Mouse (Mus musculus): ENCODE results near the gene Csf3. TPM values are rescaled to one million over a fixed set of nuclear protein-coding genes. Genes with fewer than 3 reads are reported as not detected.

Gene Csf3
- polyA plus RNA-seq, 1 experiment from 2014 or later = not detected

DNA sequence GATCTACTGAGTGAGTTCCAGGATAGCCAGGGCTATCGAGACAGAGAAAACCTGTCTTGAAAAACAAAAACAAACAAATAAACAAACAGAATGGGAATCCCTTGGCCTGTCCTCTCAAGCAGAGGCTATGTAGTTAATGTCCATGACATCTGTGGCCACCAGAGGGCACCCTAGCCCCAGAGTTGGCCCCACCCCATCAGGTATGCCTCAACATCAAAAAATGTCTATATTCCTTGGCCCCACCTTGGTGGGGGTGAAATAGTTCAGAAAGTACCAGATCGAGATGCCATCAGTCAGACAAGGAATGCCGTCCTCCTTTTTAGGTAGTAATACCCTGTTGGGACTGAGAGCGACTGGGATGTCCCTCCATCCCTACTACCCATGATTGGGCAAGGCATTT lies 1.2 kb upstream of the Csf3 start:
- H3K9me3 ChIP-seq (ENCODE audit: control insufficient read depth, low read length) = no peaks in the 10 kb centered on the region
- peaks cover 22% of the 10 kb centered on the region for H3K36me3 ChIP-seq (ENCODE audit: control insufficient read depth, insufficient read depth, low read length)
- no peaks in the 10 kb centered on the region for H3K27me3 ChIP-seq (replicated peaks; ENCODE audit: control insufficient read depth, insufficient read depth, low read length)
- no peak overlapping the region for H3K4me3 ChIP-seq (ENCODE audit: low read depth, low read length)
- H3K9ac ChIP-seq (ENCODE audit: low read length) = no peak overlapping the region
- no peak overlapping the region for H3K4me2 ChIP-seq (ENCODE audit: low read length)
- no peak overlapping the region for H3K27ac ChIP-seq (ENCODE audit: low read depth)
- WGBS = 35% methylated on average over 4 of the region's 4 CpGs
- no peaks in the 10 kb centered on the region for H3K4me1 ChIP-seq (replicated peaks; ENCODE audit: control insufficient read depth, insufficient read depth, low read length)
- DNase-seq (ENCODE audit: low spot score) = peak; percentile 88
- ATAC-seq (replicated peaks; ENCODE audit: low FRiP score, low TSS enrichment, low read depth) = 0 out of 2 replicates have a peak, but pooled peaks have one; percentile 34

- peaks cover 29% of the 10 kb centered on the region for H3K36me3 ChIP-seq (ENCODE audit: control insufficient read depth, insufficient read depth, low read length)
- 69% methylated on average over 5 of the region's 5 CpGs for WGBS
- H3K27me3 ChIP-seq (replicated peaks; ENCODE audit: control insufficient read depth, insufficient read depth, low read length) = no peaks in the 10 kb centered on the region
- H3K4me2 ChIP-seq (ENCODE audit: low read length) = no peak overlapping the region
- DNase-seq (ENCODE audit: low spot score) = no peak
- no peak overlapping the region for H3K27ac ChIP-seq (ENCODE audit: low read depth)
- ATAC-seq (replicated peaks; ENCODE audit: low FRiP score, low TSS enrichment, low read depth) = no peak
- H3K4me3 ChIP-seq (ENCODE audit: low read depth, low read length) = no peak overlapping the region
- H3K9me3 ChIP-seq (ENCODE audit: control insufficient read depth, low read length) = no peaks in the 10 kb centered on the region
- H3K9ac ChIP-seq (ENCODE audit: low read length) = no peak overlapping the region
- no peaks in the 10 kb centered on the region for H3K4me1 ChIP-seq (replicated peaks; ENCODE audit: control insufficient read depth, insufficient read depth, low read length)
Observed at GRCm38 (mm10) chr11:98702323-98702722, 1.3 kb downstream of the Csf3 start.

- 88% methylated on average over 9 of the region's 10 CpGs for WGBS
- ATAC-seq (replicated peaks; ENCODE audit: low FRiP score, low TSS enrichment, low read depth) = no peak
Observed at GRCm38 (mm10) chr11:98705021-98705420, 4.0 kb downstream of the Csf3 start.

DNA sequence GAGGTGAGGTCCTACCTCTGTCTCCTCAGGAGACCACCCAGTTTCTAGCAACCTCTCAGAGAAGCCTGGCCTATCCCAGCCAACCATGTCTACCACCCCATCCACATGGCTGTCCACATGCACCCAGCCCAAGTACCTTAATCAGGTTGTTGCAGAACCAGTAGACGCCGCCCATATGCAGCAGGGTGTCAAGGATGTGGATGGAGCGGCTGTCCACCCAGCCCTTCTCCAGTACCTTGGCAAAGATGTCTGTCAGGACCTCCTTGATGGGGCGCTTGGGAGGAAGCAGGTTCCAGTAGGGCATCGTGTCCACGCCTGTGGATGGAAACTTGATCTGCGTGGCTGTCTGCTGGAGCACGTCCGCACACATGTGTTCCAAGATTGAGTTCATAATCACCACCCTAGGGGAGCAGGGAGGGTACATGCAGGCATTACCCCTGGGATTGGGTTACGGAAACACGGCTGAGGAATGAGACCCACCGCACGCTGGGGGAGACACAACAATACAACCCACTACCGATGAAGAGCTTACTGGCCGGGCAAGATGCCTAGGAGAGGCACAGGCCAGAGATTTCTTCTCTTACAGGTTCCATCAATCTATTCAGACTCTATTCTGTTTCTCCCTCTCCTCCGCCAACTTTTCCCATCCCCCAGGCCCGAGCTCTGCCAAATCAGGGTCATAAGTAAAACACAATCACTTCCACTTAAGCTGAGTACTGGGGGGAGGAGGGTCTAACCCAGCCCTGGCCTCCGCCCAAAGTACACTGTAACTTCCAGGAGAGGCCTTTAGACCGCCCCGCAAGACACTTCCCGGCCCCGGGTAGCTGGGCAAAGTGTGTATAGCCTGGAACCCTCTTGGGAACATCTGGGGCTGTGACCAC lies 6.6 kb downstream of the Csf3 start:
- no peak for ATAC-seq (replicated peaks; ENCODE audit: low FRiP score, low TSS enrichment, low read depth)
- H3K27ac ChIP-seq (ENCODE audit: low read depth) = no peak overlapping the region; the same call in 1 of the 2 replicates
- no peak overlapping the region for H3K4me3 ChIP-seq (ENCODE audit: low read depth, low read length)
- no peak overlapping the region for H3K9ac ChIP-seq (ENCODE audit: low read length)
- no peaks in the 10 kb centered on the region for H3K27me3 ChIP-seq (replicated peaks; ENCODE audit: control insufficient read depth, insufficient read depth, low read length)
- no peak overlapping the region for H3K4me2 ChIP-seq (ENCODE audit: low read length)
- H3K4me1 ChIP-seq (replicated peaks; ENCODE audit: control insufficient read depth, insufficient read depth, low read length) = no peaks in the 10 kb centered on the region
- H3K36me3 ChIP-seq (ENCODE audit: control insufficient read depth, insufficient read depth, low read length) = peaks cover 66% of the 10 kb centered on the region
- DNase-seq (ENCODE audit: low spot score) = no peak
- 88% methylated on average over 22 of the region's 22 CpGs for WGBS
- no peaks in the 10 kb centered on the region for H3K9me3 ChIP-seq (ENCODE audit: control insufficient read depth, low read length)

More at GRCm38 (mm10) chr11:98705021-98705420, 4.0 kb downstream of the Csf3 start:
- H3K27ac ChIP-seq (ENCODE audit: low read depth) = no peak overlapping the region
- DNase-seq (ENCODE audit: low spot score) = no peak
- H3K27me3 ChIP-seq (replicated peaks; ENCODE audit: control insufficient read depth, insufficient read depth, low read length) = no peaks in the 10 kb centered on the region
- no peak overlapping the region for H3K9ac ChIP-seq (ENCODE audit: low read length)
- no peak overlapping the region for H3K4me3 ChIP-seq (ENCODE audit: low read depth, low read length)
- no peaks in the 10 kb centered on the region for H3K4me1 ChIP-seq (replicated peaks; ENCODE audit: control insufficient read depth, insufficient read depth, low read length)
- no peak overlapping the region for H3K4me2 ChIP-seq (ENCODE audit: low read length)
- no peaks in the 10 kb centered on the region for H3K9me3 ChIP-seq (ENCODE audit: control insufficient read depth, low read length)
- H3K36me3 ChIP-seq (ENCODE audit: control insufficient read depth, insufficient read depth, low read length) = peaks cover 55% of the 10 kb centered on the region

- 85% methylated on average over 19 of the region's 19 CpGs for WGBS
- DNase-seq (ENCODE audit: low spot score) (no peak), ATAC-seq (replicated peaks; ENCODE audit: low FRiP score, low TSS enrichment, low read depth) (no peak)
- no peaks in the 10 kb centered on the region for H3K4me1 ChIP-seq (replicated peaks; ENCODE audit: control insufficient read depth, insufficient read depth, low read length)
- H3K9ac ChIP-seq (ENCODE audit: low read length) = no peak overlapping the region
- no peaks in the 10 kb centered on the region for H3K27me3 ChIP-seq (replicated peaks; ENCODE audit: control insufficient read depth, insufficient read depth, low read length)
- peaks cover 74% of the 10 kb centered on the region for H3K36me3 ChIP-seq (ENCODE audit: control insufficient read depth, insufficient read depth, low read length)
- no peak overlapping the region for H3K4me2 ChIP-seq (ENCODE audit: low read length)
- no peaks in the 10 kb centered on the region for H3K9me3 ChIP-seq (ENCODE audit: control insufficient read depth, low read length)
- peak overlapping the region; percentile 47; the same call in 1 of the 2 replicates for H3K27ac ChIP-seq (ENCODE audit: low read depth)
- no peak overlapping the region for H3K4me3 ChIP-seq (ENCODE audit: low read depth, low read length)
Observed at GRCm38 (mm10) chr11:98708282-98708956, 7.4 kb downstream of the Csf3 start.

DNA sequence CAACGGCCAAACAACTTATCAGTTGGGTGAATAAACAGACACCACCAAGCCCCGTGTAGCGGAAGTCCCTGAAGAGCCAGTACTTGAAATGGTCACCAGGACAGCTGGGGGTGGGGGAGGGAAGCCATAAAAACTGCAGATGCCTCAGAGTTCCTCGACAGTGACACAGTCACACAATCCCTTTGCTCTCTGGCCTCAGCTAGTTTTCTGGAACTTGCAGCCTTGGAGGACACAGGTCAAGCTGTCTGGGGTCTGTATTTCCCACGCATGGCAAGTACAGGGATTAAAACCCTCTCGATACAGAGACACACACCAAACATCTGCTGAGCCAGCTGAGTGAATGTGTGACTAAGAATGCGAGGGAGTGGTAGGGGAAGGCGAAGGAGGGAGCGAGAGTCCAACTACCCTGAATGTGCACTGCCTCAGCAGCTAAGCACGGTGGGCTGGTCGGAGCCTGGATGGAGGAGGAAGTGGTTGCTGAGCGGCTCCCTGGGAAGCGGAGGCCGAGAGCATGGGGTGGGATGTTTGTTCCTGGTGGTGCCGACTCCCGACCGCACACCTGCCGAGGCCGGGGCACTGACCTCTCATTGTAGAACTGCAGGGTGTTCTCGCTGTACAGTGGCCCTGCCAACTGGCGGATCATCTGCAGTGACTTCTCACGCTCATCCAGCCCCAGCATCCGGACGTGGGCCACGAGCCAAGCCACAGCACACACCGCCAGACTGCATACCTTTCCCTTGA lies 8.1 kb downstream of the Csf3 start:
- Histone ChIP-seq H3K9ac (ENCODE audit: low read length) (no peak overlapping the region), H3K27me3 (replicated peaks; ENCODE audit: control insufficient read depth, insufficient read depth, low read length) (no peaks in the 10 kb centered on the region), H3K4me3 (ENCODE audit: low read depth, low read length) (no peak overlapping the region), H3K4me1 (replicated peaks; ENCODE audit: control insufficient read depth, insufficient read depth, low read length) (no peaks in the 10 kb centered on the region), H3K36me3 (ENCODE audit: control insufficient read depth, insufficient read depth, low read length) (peaks cover 82% of the 10 kb centered on the region), H3K27ac (ENCODE audit: low read depth) (0 out of 2 replicates have a peak overlapping the region, but pooled peaks have one; percentile 25), H3K9me3 (ENCODE audit: control insufficient read depth, low read length) (no peaks in the 10 kb centered on the region), H3K4me2 (ENCODE audit: low read length) (no peak overlapping the region)
- WGBS = 72% methylated on average over 26 of the region's 26 CpGs
- DNase-seq (ENCODE audit: low spot score) = no peak
- no peak for ATAC-seq (replicated peaks; ENCODE audit: low FRiP score, low TSS enrichment, low read depth)

DNA sequence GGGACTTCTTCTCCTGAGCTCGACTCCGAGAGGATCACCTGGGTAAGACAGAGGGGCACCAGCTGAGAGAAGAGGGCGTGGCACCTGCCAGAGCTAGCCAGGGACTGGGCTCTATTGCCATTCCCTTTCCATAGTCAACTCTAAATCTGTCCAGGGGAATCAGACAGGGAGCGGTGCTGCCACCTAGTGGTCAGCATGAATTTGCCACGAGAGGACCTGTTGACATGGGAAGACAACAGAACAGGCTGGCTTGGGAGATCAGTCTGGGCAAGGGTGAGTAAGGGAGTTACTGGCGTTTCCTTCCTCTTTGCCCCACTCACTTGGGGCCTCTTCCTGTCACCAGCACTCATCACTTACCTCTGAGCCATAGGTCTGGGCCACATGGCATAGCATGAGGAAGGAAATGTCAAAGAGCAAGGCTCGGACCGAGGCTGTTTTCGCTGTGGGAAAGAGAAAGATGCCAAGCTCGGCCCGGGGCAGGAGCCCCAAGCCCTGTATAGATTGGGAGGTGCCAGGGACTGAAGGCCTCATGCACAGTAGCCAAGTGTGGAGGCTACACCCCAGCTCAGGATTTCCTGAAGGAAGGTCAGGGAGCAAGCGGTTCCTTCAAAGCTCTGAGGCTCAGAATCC lies 9.5 kb downstream of the Csf3 start:
- Histone ChIP-seq H3K4me2 (ENCODE audit: low read length) (no peak overlapping the region), H3K9me3 (ENCODE audit: control insufficient read depth, low read length) (no peaks in the 10 kb centered on the region), H3K9ac (ENCODE audit: low read length) (no peak overlapping the region), H3K27me3 (replicated peaks; ENCODE audit: control insufficient read depth, insufficient read depth, low read length) (no peaks in the 10 kb centered on the region), H3K4me3 (ENCODE audit: low read depth, low read length) (no peak overlapping the region), H3K27ac (ENCODE audit: low read depth) (no peak overlapping the region), H3K4me1 (replicated peaks; ENCODE audit: control insufficient read depth, insufficient read depth, low read length) (no peaks in the 10 kb centered on the region), H3K36me3 (ENCODE audit: control insufficient read depth, insufficient read depth, low read length) (peaks cover 83% of the 10 kb centered on the region)
- ATAC-seq (replicated peaks; ENCODE audit: low FRiP score, low TSS enrichment, low read depth) (peak; percentile 63), DNase-seq (ENCODE audit: low spot score) (peak; percentile 92)
- WGBS = 51% methylated on average over 12 of the region's 12 CpGs

- ATAC-seq (replicated peaks; ENCODE audit: low FRiP score, low TSS enrichment, low read depth) = no peak
- no peaks in the 10 kb centered on the region for H3K27me3 ChIP-seq (replicated peaks; ENCODE audit: control insufficient read depth, insufficient read depth, low read length)
- no peak overlapping the region for H3K9ac ChIP-seq (ENCODE audit: low read length)
- peaks cover 83% of the 10 kb centered on the region for H3K36me3 ChIP-seq (ENCODE audit: control insufficient read depth, insufficient read depth, low read length)
- no peaks in the 10 kb centered on the region for H3K4me1 ChIP-seq (replicated peaks; ENCODE audit: control insufficient read depth, insufficient read depth, low read length)
- no peak for DNase-seq (ENCODE audit: low spot score)
- no peak overlapping the region for H3K4me2 ChIP-seq (ENCODE audit: low read length)
- 79% methylated on average over 4 of the region's 4 CpGs for WGBS
- H3K27ac ChIP-seq (ENCODE audit: low read depth) = no peak overlapping the region
- no peak overlapping the region for H3K4me3 ChIP-seq (ENCODE audit: low read depth, low read length)
- H3K9me3 ChIP-seq (ENCODE audit: control insufficient read depth, low read length) = no peaks in the 10 kb centered on the region
Observed at GRCm38 (mm10) chr11:98711046-98711434, 10.0 kb downstream of the Csf3 start.

All from intestine, embryonic 14.5 days (tissue).